Mouse (Mus musculus) A20 (cell line): ENCODE data around the gene Pigx.

Experiments used
- DNase-seq: peaks from one replicate; pipeline ENCODE4 v3.0.0-alpha.2; 2011; ENCODE audit warnings: low read depth, low spot score

Pigx gene

GRCm38 (mm10) chr16:32099638-32100150 is at the start of gene Pigx, which contains the start of gene Cep19:
TSS of gene Pigx (minus strand) at chr16:32099740.
TSS of gene Cep19 (plus strand) at chr16:32099800.
- DNase-seq: peak; percentile 94

DNA sequence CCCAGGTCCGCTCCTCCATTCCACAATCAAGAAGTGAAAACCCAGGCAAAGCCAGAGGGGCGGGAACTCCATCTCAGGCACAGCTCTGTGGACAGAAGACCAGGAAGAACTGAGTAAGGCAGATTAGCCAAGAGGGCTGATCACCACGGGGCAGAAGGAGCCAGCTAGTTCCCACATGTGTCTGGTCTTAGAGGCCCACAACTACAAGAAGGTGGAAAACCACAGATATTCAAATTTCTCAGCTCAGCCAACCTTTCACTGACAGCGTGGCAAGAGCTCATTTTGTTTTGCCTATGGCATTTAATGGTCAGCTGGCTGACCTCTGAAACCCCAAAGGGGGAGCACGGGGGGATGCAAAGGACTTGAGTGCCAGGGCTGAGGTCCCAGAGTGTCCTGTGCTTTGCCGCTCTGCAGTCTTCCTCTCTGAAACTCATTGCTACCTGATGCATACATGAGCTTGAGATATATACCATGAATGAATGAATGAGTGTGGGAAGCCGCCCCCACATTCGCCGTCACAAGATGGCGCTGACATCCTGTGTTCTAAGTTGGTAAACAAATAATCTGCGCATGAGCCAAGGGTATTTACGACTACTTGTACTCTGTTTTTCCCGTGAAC is 48.2 kb upstream of the Pigx start:
- DNase-seq: no peak

DNA sequence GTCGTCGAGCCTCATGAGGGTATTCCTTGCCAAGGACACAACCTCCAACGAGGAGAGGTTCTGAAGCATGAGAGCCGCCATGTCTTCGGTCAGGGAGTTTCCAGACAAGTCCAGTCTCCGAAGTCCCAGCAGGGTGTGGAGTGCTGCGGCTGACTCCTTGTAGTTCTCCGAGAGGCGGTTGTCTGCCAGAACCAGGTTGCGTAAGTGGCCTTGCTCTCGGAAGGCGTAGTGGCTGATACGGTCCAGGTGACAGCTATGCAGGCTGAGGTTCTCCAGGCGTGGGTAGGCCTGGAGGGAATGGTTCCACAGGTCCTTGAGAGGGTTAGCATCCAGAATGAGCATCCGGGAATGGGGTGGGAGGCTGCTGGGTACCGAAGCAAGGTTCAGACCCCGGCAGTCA is 45.1 kb upstream of the Pigx start:
- no peak for DNase-seq

GRCm38 (mm10) chr16:32143766-32144165 is 44.2 kb upstream of the Pigx start:
- no peak for DNase-seq

GRCm38 (mm10) chr16:32138954-32139353 is 39.4 kb upstream of the Pigx start:
- DNase-seq: no peak

DNA sequence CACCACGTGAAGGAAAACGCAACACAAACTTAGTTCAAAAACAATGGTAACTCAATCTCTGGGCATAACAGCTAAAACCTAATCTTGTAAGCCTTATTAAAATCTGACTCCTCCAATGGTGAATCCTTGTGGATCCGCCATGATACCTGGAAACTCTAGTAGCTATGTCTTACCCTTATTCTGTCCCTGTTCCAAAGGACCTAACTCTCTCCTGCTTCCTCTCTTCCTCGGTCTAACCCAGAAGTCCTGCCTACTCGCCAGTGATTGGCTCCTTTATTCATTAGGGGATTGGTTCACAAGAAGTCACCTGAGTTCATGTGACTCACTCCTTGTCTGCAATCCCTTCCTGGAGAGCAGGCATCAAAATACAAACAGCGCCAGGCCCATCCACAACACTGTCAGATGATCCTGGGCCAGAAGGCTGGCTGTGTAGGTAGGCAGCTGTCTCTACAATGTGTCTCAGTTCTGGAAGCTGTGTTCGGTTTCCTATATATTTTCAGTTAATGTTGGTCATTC is 36.4 kb upstream of the Pigx start:
- DNase-seq: no peak

- DNase-seq: no peak
These were observed 33.6 kb upstream of the Pigx start for GRCm38 (mm10) chr16:32133148-32133547.

- DNase-seq: no peak
These were observed 30.8 kb upstream of the Pigx start for GRCm38 (mm10) chr16:32130190-32130826.

DNA sequence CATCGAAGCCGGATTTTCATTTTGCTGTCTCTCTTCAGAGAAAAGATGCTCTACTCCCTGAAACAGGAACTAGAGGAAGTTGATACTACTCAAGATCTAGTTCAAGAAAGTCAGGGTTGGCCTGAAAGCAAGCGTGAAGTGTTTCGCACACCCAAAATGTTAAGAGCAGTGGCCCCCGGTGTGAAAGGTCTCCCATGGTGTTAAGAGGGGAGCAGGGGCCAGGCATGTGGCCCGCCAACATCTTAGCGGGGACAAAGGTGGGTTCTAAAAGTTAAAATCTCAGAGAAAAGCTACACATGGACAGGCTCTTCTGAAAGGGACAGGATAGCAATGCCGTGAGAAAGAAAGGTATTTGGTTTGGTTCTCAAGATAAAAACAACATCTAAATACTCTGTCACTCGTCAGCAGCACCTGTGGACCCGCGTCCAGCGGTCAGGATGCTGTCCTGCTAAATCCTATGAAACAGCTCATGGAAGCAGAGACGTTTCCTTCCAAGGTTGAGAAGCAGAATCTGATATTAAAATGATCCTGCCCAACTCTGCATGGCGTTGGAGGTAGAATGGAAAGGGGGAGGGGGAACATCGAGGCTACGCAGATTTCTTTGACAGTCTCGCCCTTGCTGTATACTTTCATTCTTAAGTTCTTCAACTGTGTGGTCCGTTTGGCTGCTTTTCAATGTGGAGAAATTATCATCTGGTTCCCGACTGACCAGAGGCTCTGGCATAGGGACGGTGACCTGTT is 30.1 kb upstream of the Pigx start:
- no peak for DNase-seq

DNA sequence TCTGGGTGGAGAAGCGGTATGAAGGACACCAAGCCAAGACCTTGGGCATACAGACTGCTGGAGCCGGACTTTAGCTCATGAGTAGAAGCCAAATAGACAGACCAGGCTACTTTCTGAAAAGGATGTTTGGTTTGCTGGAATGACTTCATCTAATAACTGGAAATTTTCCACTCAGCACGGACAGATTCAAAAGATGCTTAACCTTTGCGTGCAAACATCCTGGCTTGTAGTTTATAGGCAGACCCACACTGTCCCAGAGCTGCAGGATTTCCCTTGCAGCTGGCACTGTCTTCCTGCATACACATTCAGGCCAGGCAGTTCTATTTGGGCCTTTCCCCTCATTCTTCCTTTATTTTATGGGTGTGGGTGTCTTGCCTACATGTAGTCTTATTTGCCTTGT is 27.5 kb upstream of the Pigx start:
- no peak for DNase-seq

GRCm38 (mm10) chr16:32125364-32125763 is 25.8 kb upstream of the Pigx start:
- no peak for DNase-seq

DNA sequence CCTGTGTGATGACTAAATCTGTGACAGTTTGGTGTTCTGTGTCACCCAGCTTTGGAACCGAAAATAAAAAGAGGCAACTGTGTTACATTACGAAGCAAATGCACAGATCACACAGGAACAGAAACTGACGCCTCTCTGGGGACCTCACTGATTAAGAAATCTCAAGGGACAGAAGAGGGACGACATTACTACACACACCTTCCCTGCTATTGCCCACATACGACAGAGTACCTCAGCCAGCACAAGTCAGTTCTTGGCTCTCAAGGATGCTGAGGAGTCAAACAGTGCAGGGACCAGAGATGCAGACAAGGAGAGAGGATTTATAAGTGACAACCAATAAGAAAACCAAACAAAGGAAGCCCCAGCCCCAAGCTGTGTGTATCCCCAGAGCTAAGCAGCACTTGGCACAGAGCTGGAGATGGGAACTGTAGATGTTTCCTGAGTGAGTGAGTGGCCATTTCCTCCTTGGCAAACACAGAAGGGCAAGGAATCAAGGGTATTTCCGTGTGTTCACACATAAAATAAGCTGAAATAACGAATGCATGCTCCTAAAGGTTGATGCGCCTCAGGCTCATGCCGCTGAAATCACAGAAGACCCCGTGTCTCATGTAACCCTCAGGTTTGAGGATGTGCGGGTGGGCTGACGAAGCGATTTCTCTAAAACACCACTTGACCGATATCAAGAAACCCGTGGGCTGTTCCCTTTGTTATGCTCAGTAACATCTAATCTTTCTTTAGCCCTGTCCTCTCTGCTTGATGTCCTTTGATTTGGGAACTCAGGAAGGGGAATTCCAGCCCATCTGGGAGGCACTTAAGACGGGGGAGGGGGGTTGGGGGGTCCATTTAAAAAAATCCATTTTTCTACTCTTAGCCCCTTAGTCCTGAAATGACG is 25.1 kb upstream of the Pigx start:
- DNase-seq: peak; percentile 93

GRCm38 (mm10) chr16:32124020-32124419 is 24.5 kb upstream of the Pigx start:
- no peak for DNase-seq

GRCm38 (mm10) chr16:32120454-32120853 is 20.9 kb upstream of the Pigx start:
- DNase-seq: no peak

DNA sequence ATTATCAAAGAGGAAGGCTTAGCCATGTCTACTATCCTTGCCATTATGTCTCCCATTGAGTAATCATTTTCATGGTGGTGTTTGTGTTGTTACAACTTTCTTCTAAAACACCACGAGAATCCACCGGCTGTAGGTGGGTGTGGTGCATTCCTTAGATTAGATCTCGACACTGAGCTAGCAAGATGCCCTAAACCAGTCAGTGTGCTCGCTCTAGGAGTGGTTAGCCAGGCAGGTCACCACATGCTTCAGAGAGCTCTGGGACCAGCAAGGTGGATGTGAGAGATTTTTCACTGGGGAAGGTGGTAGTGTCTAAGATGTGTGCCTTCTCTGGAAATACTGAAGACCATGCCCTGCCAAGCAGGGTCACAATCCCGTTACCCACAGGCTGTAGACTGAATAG is 16.6 kb upstream of the Pigx start:
- DNase-seq: no peak

DNA sequence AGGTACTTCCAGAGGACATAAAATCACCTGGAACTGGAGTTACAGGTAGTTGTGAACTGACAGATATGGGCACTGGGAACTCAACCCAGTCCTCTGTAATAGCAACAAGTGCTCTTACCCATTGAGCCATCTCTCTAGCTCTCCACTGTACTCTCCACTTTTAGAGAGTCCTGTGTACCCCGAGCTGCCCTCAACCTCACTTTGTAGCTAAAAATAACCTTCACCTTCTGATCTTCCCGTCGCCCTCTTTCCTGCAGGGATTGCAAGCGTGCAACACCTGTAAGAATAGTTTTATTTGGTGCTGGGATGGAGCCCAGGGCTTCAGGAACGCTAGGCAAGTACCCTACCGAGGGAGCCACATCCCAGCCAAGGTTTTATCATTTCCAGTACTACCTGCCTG is 16.2 kb upstream of the Pigx start:
- DNase-seq: no peak

- DNase-seq: peak; percentile 83
These were observed 15.6 kb upstream of the Pigx start for GRCm38 (mm10) chr16:32114968-32115695.

DNA sequence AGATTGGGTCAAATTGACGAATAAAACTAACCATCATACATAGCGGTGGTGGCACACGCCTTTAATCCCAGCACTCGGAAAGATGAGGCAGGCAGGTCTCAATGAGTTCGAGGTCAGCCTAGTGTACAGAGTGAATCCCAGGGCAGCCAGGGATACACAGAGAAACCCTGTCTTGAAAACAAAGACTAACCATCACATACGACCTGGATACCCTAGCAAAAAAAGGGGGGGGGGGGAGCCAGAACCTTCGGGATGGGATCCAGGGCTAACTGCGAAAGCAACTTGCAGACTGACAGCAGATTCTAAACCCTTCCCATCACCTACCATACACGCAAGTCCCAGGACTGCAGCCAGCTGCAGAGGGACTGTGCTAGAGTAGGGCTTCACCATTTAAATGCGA is 14.9 kb upstream of the Pigx start:
- no peak for DNase-seq

- peak; percentile 62 for DNase-seq
These were observed 14.1 kb upstream of the Pigx start for GRCm38 (mm10) chr16:32113541-32114218.
